Mouse (Mus musculus): ENCODE results near the gene Pnmt.

Pnmt gene

DNA sequence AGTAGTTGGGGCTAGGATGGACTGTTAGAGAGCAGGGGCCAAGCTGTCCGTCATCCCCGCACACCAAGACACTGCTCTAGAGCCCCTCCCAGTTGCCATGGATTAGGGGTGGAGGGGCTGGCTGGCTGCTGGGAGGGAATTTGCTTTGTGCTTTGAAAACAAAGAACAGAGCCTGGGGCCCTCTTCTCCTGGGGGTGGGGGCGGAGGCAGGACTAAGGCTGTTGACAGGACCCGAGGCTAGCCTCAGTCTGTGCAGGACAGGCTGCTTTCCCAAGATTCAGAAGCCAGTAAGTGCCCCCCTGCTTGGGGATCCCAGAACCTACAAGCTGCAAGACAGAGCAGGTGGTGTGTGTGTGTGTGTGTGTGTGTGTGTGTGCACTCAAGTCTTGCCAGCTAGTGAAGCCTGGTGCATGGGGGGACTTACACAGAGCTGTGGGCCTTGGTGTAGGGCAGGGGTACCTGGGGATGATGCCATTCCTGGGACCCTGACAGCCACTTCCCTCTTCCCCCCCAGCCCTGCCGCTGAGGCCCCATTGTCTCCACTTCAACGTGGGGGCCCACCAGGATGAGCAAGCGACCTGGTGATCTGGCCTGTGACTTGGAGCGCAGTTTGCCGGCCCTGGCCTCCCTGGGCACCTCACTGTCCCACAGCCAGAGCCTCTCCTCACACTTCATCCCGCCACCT is 14.6 kb upstream of the Pnmt start:
- TF ChIP-seq GATA4 (IDR thresholded peaks at IDR 0.05; ENCODE audit: insufficient replicate concordance, low read length) = no peak

DNA sequence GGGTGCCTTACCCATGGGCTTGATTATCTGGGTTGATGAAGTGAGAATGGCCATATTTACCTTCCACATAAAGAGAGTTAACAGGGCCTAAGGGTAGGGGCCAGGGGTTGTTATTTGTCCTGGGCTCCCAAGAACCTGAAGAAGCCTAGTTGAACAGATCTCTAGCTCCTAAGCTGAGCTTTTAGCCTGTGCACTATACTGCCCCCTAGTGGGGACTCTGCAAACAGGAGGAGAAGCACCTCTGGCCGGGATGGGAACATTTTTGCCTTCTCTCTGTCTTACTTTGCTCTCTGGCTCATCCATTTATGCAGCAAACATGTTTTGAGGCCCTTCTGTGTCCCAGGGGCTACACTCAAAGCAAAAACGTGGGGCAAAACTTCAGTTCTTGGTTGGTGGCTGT is 13.8 kb upstream of the Pnmt start:
- no peak for TF ChIP-seq GATA4 (IDR thresholded peaks at IDR 0.05; ENCODE audit: insufficient replicate concordance, low read length)

DNA sequence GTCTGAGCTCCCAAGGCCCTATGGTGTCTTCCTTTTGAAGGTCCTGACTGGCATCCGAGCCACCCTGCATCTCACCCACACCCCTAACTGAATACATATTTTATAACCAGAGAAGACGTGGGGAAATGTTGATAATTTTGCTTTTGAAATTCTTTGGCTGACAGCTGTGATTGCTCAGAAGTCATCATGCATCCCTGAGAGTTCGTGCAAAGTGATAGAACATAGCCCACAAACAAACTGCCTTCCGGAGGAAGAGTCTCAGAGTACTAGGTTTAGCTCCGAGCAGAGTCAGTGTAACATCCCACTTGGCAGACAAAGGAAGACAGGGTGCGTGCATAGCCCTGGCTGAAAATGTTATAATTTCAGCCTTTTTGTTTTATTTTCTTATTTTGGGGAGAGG is 13.0 kb upstream of the Pnmt start:
- TF ChIP-seq GATA4 (IDR thresholded peaks at IDR 0.05; ENCODE audit: insufficient replicate concordance, low read length) = no peak

DNA sequence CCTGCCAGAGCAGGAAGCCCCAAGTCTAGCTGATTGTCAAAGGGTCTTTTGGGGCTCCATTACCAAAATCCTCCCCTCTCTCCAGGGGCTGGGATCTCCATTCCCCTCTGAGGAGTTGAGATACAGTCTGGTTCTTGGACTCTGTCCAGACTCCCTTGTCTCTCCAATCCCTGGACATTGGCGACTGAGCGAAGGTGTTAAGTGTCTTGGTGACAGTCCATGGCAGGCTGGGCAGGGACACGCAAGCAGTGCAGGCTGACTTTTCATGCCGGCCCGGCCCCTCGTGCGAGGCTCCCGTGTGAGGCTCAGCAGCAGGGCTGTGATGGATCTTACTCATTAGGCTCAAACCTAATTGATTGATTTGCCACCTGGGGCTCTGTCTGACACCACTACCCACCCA is 12.0 kb upstream of the Pnmt start:
- no peak for TF ChIP-seq GATA4 (IDR thresholded peaks at IDR 0.05; ENCODE audit: insufficient replicate concordance, low read length)

DNA sequence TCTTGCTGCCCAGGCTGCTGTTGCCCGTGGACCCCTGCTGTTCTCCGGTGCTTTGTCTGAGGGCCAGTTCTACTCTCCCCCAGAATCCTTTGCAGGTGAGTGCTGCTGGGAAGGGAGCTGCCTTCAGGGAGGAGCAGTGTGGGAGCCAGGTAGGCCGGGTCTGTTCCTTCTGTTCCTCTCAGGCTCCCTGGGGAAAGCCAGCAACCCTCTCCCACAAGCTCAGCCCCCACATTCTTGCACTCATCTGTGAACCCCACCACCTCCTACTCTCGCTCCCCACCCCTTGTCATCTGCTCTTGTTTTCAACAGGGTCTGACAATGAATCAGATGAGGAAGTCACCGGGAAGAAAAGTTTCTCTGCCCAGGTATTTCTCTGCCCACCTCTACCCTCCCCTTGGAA is 9.5 kb upstream of the Pnmt start:
- no peak for TF ChIP-seq GATA4 (IDR thresholded peaks at IDR 0.05; ENCODE audit: insufficient replicate concordance, low read length)

DNA sequence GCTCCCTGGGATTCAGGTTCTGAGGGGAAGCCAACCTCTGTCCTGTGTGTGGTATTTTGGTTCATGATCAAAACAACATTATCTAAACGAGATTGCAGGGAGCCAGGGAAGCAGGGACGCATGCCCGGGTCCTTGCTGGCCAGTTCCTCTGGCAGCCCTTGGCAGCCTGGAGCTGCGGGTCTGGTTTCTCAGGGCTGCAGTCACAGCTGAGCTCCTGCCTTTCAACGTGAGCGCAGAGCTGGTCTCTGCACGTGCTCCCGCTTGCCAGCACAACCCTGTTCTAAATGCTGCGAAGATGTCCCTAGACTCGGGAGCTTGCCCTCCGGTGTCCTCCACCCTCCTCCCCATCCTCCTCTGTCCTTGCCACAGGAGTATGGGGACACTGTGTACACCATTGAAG is 8.5 kb upstream of the Pnmt start:
- TF ChIP-seq GATA4 (IDR thresholded peaks at IDR 0.05; ENCODE audit: insufficient replicate concordance, low read length) = no peak

DNA sequence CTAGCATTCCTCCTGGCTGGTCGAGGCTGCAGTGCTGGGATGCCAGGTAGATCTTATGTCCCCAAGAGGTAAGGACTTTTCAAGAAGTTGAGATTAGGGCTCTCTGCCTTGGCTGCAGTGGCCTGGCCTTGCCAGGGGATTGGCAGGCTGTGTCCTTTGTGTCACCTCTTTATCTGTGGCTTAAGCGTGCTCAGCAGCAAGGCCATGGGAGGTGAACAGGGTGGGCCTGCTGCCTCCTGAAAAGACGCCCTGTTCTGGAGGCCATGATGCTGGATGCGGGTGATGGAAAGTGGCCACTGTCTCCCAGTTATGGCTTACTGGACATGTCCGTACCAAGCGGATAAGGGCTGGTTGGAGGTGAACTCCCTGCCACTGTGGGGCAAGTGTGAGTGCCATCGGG is 6.9 kb upstream of the Pnmt start:
- TF ChIP-seq GATA4 (IDR thresholded peaks at IDR 0.05; ENCODE audit: insufficient replicate concordance, low read length) = no peak

DNA sequence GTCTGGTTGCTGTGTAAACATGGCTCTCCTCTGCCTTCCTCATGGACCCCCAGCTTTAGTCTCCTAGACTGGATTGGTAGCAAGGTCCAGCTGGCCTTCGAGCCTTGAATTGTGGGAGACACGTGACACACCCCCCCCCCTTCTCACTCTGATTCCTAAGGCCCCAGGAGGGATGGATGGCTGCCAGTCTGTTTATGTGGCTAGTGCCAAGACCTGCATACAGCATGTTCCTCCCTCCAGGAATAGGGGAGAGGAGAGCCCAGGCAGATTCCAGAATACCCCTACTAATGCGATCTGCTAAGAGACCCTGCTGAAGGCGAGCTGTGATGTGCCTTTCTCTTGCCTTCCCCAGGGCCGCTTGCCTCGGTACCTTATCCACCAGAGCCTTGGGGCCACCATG is 6.1 kb upstream of the Pnmt start:
- TF ChIP-seq GATA4 (IDR thresholded peaks at IDR 0.05; ENCODE audit: insufficient replicate concordance, low read length) = no peak

DNA sequence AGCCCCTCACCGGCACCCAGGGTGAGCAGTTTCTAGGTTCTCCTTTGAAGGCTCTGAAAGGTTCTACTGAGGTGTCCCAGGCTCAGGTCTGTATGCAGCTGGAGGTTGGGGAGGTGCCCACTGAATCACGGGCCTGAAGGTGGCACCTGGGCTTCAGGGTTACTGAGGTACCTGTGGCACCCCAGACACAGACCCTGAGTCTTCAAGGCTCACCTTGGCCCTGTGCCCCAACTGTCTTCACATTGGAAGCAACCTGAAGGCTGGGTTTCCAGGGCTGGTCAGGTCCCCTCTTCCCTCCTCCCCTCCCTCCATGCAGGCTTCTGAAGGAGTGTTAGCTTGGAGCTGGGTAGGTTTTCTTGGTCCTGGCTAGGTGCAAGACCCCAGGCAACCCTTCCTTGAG is 4.6 kb upstream of the Pnmt start:
- no peak for TF ChIP-seq GATA4 (IDR thresholded peaks at IDR 0.05; ENCODE audit: insufficient replicate concordance, low read length)

DNA sequence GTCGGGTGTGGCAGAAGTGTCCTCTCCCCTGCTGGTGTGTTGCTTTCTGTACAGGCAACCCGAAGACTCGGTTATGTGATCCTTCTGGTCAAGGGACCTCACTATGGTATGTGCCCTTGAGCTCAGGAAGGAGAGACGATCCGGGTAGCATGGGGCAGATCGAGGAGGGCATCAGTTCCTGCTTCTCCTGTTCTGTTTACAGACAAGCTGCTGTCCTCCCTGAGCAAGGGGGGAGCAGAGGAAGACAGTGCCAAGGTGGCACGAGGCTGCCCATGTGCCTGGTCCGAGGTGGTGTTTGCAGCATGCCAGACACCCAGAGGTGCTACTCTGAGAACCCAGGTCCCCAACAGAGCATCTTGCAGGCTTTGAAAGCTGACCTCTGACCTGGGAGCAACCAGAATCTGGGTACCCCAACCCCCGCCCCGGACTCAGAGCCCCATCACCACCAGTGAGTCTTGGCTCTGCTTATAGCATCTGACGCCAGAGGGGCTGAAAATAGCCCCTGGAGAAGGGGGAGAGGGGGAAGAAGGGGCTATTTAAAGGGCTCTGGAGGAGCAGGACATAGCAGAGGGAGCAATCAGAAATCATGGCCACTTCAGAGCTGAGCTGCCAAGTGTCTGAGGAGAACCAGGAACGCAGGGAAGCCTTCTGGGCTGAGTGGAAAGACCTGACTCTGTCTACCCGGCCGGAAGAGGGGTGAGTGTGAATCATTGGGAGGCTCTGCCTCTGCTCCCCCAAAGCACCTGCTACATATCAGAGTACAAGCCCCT is 2.8 kb upstream of the Pnmt start, which contains the start of gene Tcap:
Gene Tcap, plus strand, starts transcription at position 551 of the 770 bp plus-strand sequence.
- no peak for TF ChIP-seq GATA4 (IDR thresholded peaks at IDR 0.05; ENCODE audit: insufficient replicate concordance, low read length)

DNA sequence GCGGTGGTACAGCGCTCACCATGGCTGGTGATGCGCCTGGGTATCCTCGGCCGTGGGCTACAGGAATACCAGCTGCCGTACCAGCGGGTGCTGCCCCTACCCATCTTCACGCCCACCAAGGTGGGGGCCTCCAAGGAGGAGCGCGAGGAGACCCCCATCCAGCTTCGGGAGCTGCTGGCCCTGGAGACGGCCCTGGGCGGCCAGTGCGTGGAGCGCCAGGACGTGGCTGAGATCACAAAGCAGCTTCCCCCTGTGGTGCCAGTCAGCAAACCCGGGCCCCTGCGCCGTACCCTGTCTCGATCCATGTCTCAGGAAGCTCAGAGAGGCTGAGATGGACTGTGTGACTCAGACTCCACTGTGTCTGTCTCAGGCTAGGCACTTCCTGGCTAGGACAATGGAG is 2.0 kb upstream of the Pnmt start:
- no peak for TF ChIP-seq GATA4 (IDR thresholded peaks at IDR 0.05; ENCODE audit: insufficient replicate concordance, low read length)

DNA sequence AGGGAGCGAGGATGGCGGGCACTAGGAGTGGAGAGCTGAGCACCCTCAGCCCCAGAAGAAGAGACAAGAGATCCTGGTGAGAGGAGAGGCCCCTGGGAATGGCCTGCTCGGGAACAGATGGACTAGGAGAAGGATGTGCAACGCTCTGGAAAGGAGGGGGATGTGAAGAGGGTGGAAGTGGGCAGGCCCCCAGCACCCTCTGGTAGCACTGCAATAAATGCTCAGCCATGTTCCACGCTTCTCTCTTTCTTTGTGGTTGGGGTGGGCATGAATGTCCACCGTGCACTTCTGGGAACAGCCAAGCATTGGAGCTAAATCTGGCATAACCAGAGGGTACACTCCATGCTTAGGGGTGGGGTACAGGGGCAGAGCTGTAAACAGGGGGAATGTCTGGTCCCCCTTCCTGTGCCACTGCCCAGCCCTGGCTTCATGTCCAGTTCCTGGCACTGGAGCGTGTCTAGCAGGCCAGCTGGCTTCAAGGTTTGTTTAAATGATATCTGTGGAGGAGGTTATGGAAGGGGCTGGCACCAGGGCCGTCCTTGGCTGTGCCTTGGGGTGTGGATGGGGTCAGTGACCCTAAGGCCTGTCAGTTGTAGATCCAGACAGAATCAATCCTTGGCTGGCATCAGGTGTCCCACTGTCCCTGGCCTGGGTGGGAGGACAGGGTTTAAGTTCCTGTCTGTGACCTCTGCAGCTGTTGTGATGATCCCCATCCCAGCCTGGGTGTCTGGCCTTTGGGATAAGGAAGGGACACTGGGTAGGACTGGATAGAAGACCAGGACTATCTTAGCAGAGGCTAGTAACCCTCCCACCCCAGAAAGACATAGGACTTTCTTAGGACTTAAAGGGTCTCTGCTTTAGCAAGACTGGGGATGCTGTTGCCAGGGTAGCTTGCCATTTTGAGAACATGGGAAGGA is 1.3 kb upstream of the Pnmt start:
- TF ChIP-seq GATA4 (IDR thresholded peaks at IDR 0.05; ENCODE audit: insufficient replicate concordance, low read length) = no peak

DNA sequence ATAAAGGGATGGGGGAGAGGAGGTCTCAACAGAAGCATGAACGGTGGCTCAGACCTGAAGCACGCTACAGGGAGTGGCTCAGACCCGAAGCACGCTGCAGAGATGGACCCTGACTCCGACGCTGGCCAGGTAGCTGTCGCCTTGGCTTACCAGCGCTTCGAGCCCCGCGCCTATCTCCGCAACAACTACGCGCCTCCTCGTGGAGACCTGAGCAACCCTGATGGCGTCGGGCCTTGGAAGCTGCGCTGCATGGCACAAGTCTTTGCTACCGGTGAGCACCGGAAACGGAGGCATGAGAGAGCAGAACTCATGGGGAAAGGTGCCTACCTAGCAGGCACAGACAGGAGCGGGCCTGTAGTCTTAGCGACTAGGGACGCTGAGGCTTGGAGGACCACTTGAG is 346 bp downstream of the Pnmt start:
- no peak for TF ChIP-seq GATA4 (IDR thresholded peaks at IDR 0.05; ENCODE audit: insufficient replicate concordance, low read length)

DNA sequence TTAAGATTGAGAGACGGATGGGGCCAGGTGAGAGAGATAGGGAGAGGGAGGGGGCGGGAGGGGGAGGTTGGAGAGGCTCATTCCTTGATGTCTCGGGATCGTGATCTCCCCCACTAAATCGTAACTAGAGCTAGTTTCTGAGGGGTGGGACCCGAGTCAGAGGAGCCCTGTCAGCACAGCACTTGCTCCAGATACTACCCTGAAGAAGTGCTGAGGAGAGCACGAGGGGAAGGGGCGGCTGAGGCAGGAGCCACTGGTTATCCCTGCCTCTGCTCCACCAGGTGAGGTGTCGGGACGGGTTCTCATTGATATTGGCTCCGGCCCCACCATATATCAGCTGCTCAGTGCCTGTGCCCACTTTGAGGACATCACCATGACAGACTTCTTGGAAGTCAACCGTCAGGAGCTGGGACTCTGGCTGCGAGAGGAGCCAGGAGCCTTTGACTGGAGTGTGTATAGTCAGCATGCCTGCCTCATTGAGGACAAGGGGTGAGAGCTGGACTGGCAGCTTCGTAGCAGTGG is 867 bp downstream of the Pnmt start:
- TF ChIP-seq GATA4 (IDR thresholded peaks at IDR 0.05; ENCODE audit: insufficient replicate concordance, low read length) = no peak

DNA sequence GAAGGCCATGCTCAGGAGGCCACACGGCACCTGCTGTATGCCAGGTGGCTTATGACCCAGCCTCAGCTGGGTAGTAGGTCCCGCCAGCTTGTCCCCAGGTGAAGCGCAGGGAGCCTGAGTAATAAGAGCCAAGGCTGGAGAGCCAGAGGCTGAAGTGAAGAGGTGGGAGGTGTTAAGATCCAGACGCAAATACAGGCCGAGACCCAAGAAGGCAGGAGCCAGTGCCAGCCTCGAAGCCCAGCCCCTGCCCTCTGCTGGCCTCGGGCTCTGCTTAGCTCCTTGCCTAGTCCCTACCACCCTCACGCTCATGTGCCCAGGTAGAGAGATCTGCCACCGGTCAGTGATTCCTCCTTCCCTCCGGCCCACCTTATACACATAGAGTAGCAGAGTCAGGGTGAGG is 2.0 kb downstream of the Pnmt start:
- no peak for TF ChIP-seq GATA4 (IDR thresholded peaks at IDR 0.05; ENCODE audit: insufficient replicate concordance, low read length)

Data from liver, adult (tissue).